Mouse (Mus musculus) hindbrain, embryonic 10.5 days (tissue): Measurements from ENCODE around the gene Rap1gap. TPM values are rescaled to one million over a fixed set of nuclear protein-coding genes. Genes with fewer than 3 reads are reported as not detected.

Source experiments
- DNase-seq: peaks from one replicate; pipeline ENCODE4 v3.0.0-alpha.2; 2017; ENCODE audit warnings: low spot score
- H3K27ac ChIP-seq: fragments of 300-500 bp; sonication (generic); 2 replicates; pipeline ENCODE4 v1.5.1; 2016; ENCODE audit warnings: mild to moderate bottlenecking, moderate library complexity
- H3K27me3 ChIP-seq: fragments of 300-500 bp; sonication (generic); 2 replicates; pipeline ENCODE4 v1.6.1; 2016; ENCODE audit warnings: mild to moderate bottlenecking; ENCODE audit not compliant: poor library complexity, insufficient read depth, severe bottlenecking
- H3K36me3 ChIP-seq: fragments of 300-500 bp; sonication (generic); 2 replicates; pipeline ENCODE4 v1.6.1; 2016; ENCODE audit warnings: mild to moderate bottlenecking, moderate library complexity
- H3K4me1 ChIP-seq: fragments of 300-500 bp; sonication (generic); replicated peaks from 2 replicates; pipeline ENCODE4 v1.6.1; 2016; ENCODE audit warnings: mild to moderate bottlenecking
- H3K4me3 ChIP-seq: fragments of 300-500 bp; sonication (generic); 2 replicates; pipeline ENCODE4 v1.5.1; 2016; ENCODE audit warnings: mild to moderate bottlenecking, moderate library complexity
- H3K9me3 ChIP-seq: fragments of 300-500 bp; sonication (generic); 2 replicates; pipeline ENCODE4 v1.6.1; 2016; ENCODE audit warnings: mild to moderate bottlenecking, moderate library complexity
- WGBS: fragments of 180-500 bp; shearing (Covaris S2); methylation state at CpG from one replicate; pipeline ENCODE4 v1.1.7; 2016; 5-methylcytosine and 5-hydroxymethylcytosine counted together
- polyA plus RNA-seq: library from polyadenylated mRNA; unstranded; fragments of >200 nt; fragmentation: Nextera tagmentation; extraction: Ambion mirVana; gene quantifications from 2 replicates; pipeline ENCODE4 v1.2.1, GENCODE M21; 2016

Rap1gap gene
- polyA plus RNA-seq, 1 experiment from 2014 or later: 13.4 TPM

DNA sequence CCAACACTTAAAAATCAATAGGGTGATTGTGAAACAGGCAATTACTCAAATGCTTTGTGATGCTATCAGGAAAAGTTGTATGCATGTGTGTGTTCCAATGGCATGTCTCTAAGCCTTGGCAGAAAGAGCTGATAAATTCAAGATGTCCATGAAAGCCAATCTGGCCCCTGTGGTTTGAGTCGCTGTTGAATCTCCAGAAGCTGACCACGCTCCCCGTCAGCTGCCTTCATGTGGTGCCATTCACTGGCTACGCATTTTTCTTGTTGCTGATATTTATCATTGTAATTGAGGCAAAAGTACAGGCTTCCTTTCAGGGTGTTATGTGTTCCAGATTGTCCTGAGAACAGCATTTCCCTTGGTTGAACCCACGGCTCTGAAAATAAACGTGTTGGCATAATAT is 16.9 kb upstream of the Rap1gap start:
- no peak overlapping the region for H3K27ac ChIP-seq
- DNase-seq: no peak
- 85% methylated on average over 6 of the region's 6 CpGs for WGBS
- H3K36me3 ChIP-seq: peaks cover 98% of the 10 kb centered on the region
- no peak overlapping the region for H3K4me3 ChIP-seq
- H3K9me3 ChIP-seq: no peaks in the 10 kb centered on the region
- no peaks in the 10 kb centered on the region for H3K27me3 ChIP-seq
- no peaks in the 10 kb centered on the region for H3K4me1 ChIP-seq

DNA sequence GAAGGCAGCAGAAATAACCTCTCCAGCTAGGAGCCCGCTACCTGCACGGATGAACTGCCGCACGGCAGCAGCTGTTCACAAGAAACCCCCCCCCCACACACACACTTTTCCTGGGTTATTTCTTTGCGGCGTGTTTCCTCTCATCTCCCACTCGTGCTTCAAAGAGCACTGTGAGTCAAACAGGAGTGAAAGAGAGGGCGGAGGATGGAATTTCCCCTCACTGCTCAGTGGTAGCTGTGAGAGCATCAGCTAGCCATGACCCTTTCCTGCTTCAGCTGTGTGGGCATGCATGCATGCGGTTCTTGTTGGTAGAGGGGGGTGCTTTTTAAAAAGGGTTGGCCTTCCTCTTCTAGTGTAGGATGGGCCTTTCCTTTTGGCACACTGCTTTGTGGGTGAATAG is 16.3 kb upstream of the Rap1gap start:
- no peak overlapping the region for H3K4me3 ChIP-seq
- H3K36me3 ChIP-seq: peaks cover 99% of the 10 kb centered on the region
- no peaks in the 10 kb centered on the region for H3K4me1 ChIP-seq
- H3K27ac ChIP-seq: no peak overlapping the region
- no peak for DNase-seq
- no peaks in the 10 kb centered on the region for H3K9me3 ChIP-seq
- WGBS: 95% methylated on average over 9 of the region's 9 CpGs
- no peaks in the 10 kb centered on the region for H3K27me3 ChIP-seq

DNA sequence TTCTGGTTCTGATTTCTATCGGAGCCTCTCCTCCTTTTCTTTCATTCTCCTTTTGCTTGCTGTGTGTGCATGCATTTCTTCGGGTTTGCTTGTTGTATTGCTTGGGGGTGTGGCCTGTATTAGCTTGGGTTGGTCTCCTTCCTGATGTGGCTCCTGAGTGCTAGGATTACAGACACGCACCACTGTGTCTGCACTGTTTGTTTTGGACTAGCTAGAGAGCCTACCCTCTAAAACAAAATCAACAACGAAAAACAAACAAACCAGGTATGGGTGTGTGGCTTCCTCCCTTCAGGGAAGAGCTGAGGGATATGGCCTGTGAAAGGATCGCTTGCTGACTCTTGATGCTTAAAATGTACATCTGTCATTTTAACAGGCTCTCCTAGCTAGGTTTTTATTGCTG is 13.6 kb upstream of the Rap1gap start:
- H3K36me3 ChIP-seq: peaks cover 99% of the 10 kb centered on the region
- DNase-seq: no peak
- H3K9me3 ChIP-seq: no peaks in the 10 kb centered on the region
- 91% methylated on average over 5 of the region's 5 CpGs for WGBS
- H3K4me3 ChIP-seq: no peak overlapping the region
- H3K27me3 ChIP-seq: no peaks in the 10 kb centered on the region
- no peaks in the 10 kb centered on the region for H3K4me1 ChIP-seq
- no peak overlapping the region for H3K27ac ChIP-seq

DNA sequence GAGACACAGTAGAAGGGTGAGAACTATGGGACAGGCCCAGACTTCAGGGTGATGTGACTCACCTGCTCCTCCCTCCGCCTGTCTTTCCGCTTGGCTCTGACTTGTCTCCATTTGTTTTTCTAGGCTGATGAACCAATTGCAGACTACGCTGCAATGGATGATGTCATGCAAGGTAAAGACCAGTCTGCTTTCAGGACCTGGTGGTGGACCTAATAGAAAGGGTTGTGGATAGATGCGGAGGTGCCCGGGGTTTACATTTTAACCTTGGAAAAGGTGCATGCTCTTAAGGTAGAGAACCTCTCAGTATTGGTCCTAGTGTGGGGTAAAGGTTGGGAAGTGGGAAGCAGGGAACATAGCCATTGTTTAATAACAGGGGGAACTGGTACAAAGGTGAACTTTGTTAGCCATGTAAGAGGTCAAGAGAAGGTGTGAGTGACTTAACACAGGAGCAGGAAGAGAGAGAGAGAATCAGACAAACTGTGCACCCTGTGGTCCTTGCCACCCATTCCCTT is 11.6 kb upstream of the Rap1gap start:
- no peaks in the 10 kb centered on the region for H3K9me3 ChIP-seq
- H3K4me3 ChIP-seq: no peak overlapping the region
- no peaks in the 10 kb centered on the region for H3K4me1 ChIP-seq
- WGBS: 97% methylated on average over 5 of the region's 5 CpGs
- DNase-seq: no peak
- H3K27ac ChIP-seq: no peak overlapping the region
- no peaks in the 10 kb centered on the region for H3K27me3 ChIP-seq
- peaks cover 100% of the 10 kb centered on the region for H3K36me3 ChIP-seq

DNA sequence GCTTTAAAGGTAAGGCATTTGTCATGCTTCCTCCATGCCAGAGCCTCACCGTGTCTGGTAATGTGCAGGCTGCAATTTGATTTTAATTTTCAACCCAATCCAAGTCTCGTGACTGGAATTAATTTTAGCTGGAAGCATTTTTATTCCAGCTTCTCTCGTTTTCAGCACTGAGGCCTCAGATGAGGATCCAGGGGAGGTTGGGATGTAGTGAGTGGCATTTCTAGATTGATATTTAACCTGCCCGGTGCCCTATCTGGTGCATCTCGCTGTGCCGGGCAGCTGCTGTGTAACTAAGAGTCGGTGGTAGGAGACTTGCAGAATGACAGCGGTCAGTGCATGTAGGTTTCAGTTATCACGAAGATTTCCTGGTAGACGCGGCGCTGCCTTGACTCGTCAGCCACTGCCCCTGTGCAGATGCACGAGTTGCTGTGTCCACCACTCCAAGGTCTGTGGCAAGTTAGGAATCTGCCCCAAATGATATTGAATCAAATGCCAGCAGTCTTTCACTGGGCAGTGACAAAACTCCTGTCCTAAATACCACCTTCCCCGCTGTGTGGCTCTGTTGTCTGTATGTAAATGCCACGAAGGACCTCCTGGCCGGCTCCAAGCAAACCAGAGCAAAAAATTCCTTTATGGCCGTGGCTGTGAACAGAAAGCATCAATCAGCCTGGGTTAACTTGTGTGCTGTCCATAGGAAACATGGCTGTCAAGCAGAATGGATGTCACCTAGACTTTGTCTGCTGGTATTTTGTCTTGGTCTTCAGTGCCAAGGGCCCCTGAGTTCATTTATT is 9.1 kb upstream of the Rap1gap start:
- no peak overlapping the region for H3K27ac ChIP-seq
- WGBS: 82% methylated on average over 18 of the region's 18 CpGs
- H3K4me3 ChIP-seq: no peak overlapping the region
- no peak for DNase-seq
- H3K36me3 ChIP-seq: peaks cover 78% of the 10 kb centered on the region
- H3K9me3 ChIP-seq: no peaks in the 10 kb centered on the region
- H3K4me1 ChIP-seq: peaks cover 18% of the 10 kb centered on the region
- no peaks in the 10 kb centered on the region for H3K27me3 ChIP-seq

DNA sequence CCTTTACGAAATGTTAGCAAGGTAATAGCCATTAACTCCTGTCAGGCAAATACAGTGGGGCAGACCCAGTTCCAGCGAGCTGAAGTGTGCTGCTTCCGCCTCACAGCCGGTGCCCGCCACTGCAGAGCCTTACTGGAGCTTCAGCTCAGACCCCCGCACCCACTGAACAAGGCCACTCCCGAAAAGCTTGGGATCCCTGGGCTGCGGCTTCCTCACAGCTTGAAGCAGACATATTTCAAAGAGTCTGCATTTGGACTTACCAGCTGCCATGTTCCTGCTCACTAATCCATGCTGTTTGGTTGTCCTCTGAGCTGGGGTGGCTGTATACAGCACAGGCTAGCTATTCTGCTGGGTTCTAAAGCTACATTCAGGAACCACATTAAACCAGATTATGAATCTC is 6.9 kb upstream of the Rap1gap start:
- 92% methylated on average over 8 of the region's 8 CpGs for WGBS

DNA sequence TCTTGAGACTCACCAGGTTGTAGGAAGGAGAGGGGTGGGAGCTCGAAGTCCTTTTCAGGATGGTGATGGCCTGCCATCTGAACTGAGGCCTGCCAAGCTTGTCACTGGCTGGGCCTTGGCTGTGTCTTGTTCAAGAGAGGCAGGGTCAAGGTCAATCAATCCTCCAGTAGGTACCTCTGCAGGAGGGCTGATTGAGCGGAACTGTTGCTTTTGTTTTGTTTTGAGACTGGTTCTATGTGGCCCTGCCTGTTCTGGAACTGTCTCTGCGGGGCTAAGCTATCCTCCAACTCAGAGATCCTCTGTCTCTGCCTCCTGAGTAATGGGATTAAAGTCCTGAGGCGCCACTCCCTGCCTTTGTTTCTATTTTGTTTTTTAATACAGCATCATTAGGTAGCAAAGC is 5.0 kb upstream of the Rap1gap start:
- WGBS: 66% methylated on average over 4 of the region's 4 CpGs
- no peak for DNase-seq

More for the DNA sequence above, 6.9 kb upstream of the Rap1gap start:
- H3K9me3 ChIP-seq: no peaks in the 10 kb centered on the region
- H3K27me3 ChIP-seq: no peaks in the 10 kb centered on the region
- no peak overlapping the region for H3K27ac ChIP-seq
- peaks cover 34% of the 10 kb centered on the region for H3K4me1 ChIP-seq
- H3K4me3 ChIP-seq: no peak overlapping the region
- no peak for DNase-seq
- peaks cover 56% of the 10 kb centered on the region for H3K36me3 ChIP-seq

DNA sequence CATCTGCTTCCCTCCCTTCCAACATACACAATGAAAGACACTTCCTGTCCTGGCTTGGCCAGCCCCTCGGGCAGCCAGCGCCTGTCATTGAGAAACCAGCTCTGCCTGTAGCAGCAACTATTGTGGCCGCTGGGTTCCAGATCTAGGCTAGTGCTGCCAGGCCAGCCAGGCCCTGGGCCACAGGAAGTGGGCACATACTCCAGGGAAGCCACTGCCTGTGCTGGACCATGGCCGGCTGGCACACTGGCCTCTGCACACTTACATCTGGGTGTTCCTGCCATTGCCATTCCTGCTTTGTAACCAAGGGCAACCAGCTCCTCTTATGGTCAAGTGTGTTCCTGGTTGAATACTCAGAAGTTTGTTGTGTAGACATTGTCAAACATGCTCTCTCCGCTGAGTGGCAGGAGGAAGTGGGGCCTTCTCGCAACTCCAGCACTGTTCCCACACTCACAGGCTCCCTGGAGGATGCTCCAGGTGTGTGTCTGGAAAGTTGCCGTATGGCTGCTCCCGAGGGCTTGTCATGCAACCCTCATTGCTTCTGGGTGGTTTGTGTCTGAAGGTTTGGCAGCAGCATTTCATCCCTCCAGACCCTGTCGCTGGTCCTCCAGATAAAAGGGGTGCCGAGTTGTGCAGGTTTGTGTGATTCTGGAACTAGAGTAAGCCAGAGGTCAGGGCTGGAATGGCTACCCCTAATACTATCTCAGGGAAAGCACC is 4.0 kb upstream of the Rap1gap start:
- 68% methylated on average over 10 of the region's 10 CpGs for WGBS

More for the DNA sequence above, 5.0 kb upstream of the Rap1gap start:
- no peaks in the 10 kb centered on the region for H3K9me3 ChIP-seq
- H3K36me3 ChIP-seq: peaks cover 37% of the 10 kb centered on the region
- 0 out of 2 replicates have a peak overlapping the region, but pooled peaks have one; percentile 4 for H3K27ac ChIP-seq
- peaks cover 39% of the 10 kb centered on the region for H3K4me1 ChIP-seq
- peaks cover 15% of the 10 kb centered on the region for H3K27me3 ChIP-seq
- H3K4me3 ChIP-seq: no peak overlapping the region

DNA sequence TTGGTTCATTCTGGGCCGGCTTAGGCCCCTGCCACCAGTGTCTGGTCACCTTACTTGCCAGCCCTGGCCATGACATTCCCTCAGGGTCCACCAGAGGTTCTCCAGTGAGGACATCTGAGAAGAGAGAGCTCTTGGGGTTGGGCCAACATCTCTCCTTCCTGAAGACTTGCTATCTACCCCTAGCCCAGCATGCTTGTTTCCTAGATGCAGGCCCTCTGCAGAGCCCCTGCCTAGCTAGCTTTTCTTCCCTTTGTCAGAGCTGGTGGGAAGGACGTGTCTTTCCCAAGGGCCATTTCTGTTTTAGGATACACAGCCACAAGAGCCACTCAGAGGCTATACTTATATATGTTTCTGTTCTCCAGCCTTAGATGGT is 3.5 kb upstream of the Rap1gap start:
- Histone ChIP-seq H3K9me3 (no peaks in the 10 kb centered on the region), H3K27me3 (peaks cover 30% of the 10 kb centered on the region), H3K4me3 (no peak overlapping the region), H3K4me1 (peaks cover 47% of the 10 kb centered on the region), H3K27ac (peak overlapping the region; percentile 54), H3K36me3 (peaks cover 22% of the 10 kb centered on the region)
- 63% methylated on average over 2 of the region's 2 CpGs for WGBS
- no peak for DNase-seq

More for the DNA sequence above, 4.0 kb upstream of the Rap1gap start:
- Histone ChIP-seq H3K4me3 (no peak overlapping the region), H3K27ac (peak overlapping the region; percentile 54), H3K4me1 (peaks cover 47% of the 10 kb centered on the region), H3K27me3 (peaks cover 25% of the 10 kb centered on the region), H3K9me3 (no peaks in the 10 kb centered on the region), H3K36me3 (peaks cover 27% of the 10 kb centered on the region)
- DNase-seq: no peak

DNA sequence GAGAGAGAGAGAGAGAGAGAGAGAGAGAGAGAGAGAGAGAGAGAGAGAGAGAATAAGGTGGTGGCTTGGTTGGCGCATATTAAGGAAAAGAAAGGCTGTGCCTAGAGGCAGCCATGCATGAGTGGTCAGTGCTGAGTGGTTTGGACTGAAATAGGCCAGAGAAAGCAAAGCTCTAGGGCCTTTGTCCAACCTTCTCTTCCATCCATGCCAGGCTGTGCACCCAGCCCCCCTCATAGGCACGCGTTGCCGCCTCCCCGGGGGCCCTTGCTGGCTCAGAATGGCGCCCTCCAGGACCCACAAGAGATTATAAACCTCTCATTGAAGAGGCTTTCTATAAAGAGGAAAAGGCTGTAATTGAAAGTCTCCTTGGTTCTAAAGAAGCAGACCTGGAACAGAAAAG is 3.0 kb upstream of the Rap1gap start:
- Histone ChIP-seq H3K27ac (peak overlapping the region; percentile 72; the same call in 1 of the 2 replicates), H3K9me3 (no peaks in the 10 kb centered on the region), H3K27me3 (peaks cover 35% of the 10 kb centered on the region), H3K4me1 (peaks cover 51% of the 10 kb centered on the region), H3K36me3 (peaks cover 17% of the 10 kb centered on the region), H3K4me3 (no peak overlapping the region)
- DNase-seq: no peak
- 68% methylated on average over 6 of the region's 6 CpGs for WGBS

DNA sequence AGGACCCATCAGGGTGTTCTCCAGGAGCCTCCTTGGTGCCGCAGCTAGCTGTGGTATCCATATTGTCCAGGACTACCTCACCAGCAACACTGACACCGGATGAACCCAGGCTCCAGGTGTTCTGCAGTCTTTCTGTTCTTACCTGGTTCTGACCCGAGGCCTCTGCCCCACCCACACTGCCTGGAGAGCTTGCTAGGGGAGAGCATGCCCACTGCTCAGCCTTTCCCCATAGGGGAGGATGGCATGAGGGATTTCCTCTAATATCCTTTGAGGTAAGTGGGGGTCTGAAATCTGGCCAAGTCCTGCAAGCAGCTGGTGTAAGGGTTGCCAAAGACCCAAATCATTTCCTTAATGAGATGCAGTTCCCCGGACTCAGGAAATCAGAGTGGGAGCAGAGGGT is 1.0 kb upstream of the Rap1gap start:
- DNase-seq: no peak
- H3K9me3 ChIP-seq: no peaks in the 10 kb centered on the region
- WGBS: 86% methylated on average over 4 of the region's 4 CpGs
- no peaks in the 10 kb centered on the region for H3K36me3 ChIP-seq
- H3K27ac ChIP-seq: no peak overlapping the region
- H3K4me3 ChIP-seq: no peak overlapping the region
- H3K4me1 ChIP-seq: peaks cover 68% of the 10 kb centered on the region
- H3K27me3 ChIP-seq: peaks cover 53% of the 10 kb centered on the region

DNA sequence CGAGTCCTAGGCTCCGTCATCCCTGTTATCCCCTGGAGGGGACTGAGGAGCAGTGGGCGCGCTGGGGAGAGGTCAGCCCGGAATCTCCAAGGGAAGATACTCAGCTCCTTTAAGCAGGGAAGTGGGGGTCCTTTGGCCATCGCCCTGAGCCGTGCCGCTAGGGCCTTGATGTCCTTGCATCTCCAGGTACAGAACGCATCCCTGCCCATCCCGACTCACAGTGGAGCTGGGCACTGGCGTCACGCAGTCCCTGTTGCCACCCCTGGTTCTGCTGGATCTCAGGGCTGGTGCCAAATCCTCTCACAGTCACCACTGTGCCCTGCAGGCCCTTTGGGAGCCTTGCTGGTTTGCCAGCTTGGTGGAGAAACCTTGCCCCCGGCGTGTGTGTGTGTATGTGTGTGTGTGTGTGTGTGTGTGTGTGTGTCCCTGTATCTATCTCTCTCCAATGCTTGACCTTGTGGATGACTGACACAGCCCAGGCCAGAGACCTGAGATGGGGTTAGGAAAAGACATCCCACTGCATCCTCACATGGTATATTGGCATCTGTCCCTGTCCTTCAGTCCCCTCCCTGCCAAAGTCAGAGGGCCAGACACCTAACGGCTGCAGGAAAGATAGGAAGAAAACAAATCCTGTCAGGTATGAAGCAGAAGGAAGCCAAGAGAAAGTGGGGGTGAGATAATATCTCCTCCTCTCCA is 602 bp downstream of the Rap1gap start:
- Histone ChIP-seq H3K27me3 (peaks cover 53% of the 10 kb centered on the region), H3K36me3 (no peaks in the 10 kb centered on the region), H3K4me3 (peak overlapping the region; percentile 73), H3K27ac (peak overlapping the region; percentile 81), H3K9me3 (no peaks in the 10 kb centered on the region), H3K4me1 (peaks cover 53% of the 10 kb centered on the region)
- DNase-seq: no peak
- 15% methylated on average over 15 of the region's 15 CpGs for WGBS
